Mouse (Mus musculus) limb, embryonic 13.5 days (tissue): ENCODE measurements at regions not wholly inside any gene's neighbourhood (a gene's known extent, or its start where the extent isn't known, plus 50 kb on each side); places are given as distances from the start of the nearest gene placed in this dataset.

Experiments
- ATAC-seq: fragments of 200-750 bp; cut with Nextera tagmentation; 2 replicates; pipeline ENCODE4 v1.8.0; 2017; ENCODE audit warnings: low read depth, moderate number of reproducible peaks, moderate TSS enrichment; ENCODE audit not compliant: low FRiP score
- H3K27ac ChIP-seq: fragments of 300-500 bp; sonication (generic); 2 replicates; pipeline ENCODE4 v1.5.1; 2015; ENCODE audit warnings: inconsistent platforms, mild to moderate bottlenecking, moderate library complexity
- H3K27me3 ChIP-seq: fragments of 300-500 bp; sonication (generic); 2 replicates; pipeline ENCODE4 v1.6.1; 2015; ENCODE audit warnings: mild to moderate bottlenecking, inconsistent platforms
- H3K36me3 ChIP-seq: fragments of 300-500 bp; sonication (generic); 2 replicates; pipeline ENCODE4 v1.6.1; 2015; ENCODE audit warnings: inconsistent platforms, mild to moderate bottlenecking, moderate library complexity
- H3K4me1 ChIP-seq: fragments of 300-500 bp; sonication (generic); 2 replicates; pipeline ENCODE4 v1.6.1; 2015; ENCODE audit warnings: inconsistent platforms
- H3K4me2 ChIP-seq: fragments of 300-500 bp; sonication (generic); replicated peaks from 2 replicates; pipeline ENCODE4 v1.6.1; 2015; ENCODE audit warnings: inconsistent platforms, mild to moderate bottlenecking, moderate library complexity
- H3K4me3 ChIP-seq: fragments of 300-500 bp; sonication (generic); 2 replicates; pipeline ENCODE4 v1.5.1; 2015; ENCODE audit warnings: moderate library complexity, mild to moderate bottlenecking, inconsistent platforms
- H3K9ac ChIP-seq: fragments of 300-500 bp; sonication (generic); 2 replicates; pipeline ENCODE4 v1.6.1; 2015; ENCODE audit warnings: mild to moderate bottlenecking, inconsistent platforms
- H3K9me3 ChIP-seq: fragments of 300-500 bp; sonication (generic); 2 replicates; pipeline ENCODE4 v1.6.1; 2016; ENCODE audit warnings: inconsistent platforms
- WGBS: fragments of 180-500 bp; shearing (Covaris S2); methylation state at CpG from one replicate; pipeline ENCODE4 v1.1.7; 2015; 5-methylcytosine and 5-hydroxymethylcytosine counted together

GRCm38 (mm10) chr8:6813816-6814215, 1708.7 kb upstream of the Slc10a2 start:
- WGBS, result 85% methylated on average over 3 of the region's 3 CpGs
- no peaks in the 10 kb centered on the region for H3K36me3 ChIP-seq
- no peak for ATAC-seq
- H3K4me1 ChIP-seq, result peaks cover 4% of the 10 kb centered on the region; the same call in 1 of the 2 replicates
- no peak overlapping the region for H3K4me3 ChIP-seq
- H3K9ac ChIP-seq, result no peak overlapping the region
- no peak overlapping the region for H3K27ac ChIP-seq
- H3K9me3 ChIP-seq, result no peaks in the 10 kb centered on the region
- H3K27me3 ChIP-seq, result no peaks in the 10 kb centered on the region
- H3K4me2 ChIP-seq, result no peak overlapping the region

DNA sequence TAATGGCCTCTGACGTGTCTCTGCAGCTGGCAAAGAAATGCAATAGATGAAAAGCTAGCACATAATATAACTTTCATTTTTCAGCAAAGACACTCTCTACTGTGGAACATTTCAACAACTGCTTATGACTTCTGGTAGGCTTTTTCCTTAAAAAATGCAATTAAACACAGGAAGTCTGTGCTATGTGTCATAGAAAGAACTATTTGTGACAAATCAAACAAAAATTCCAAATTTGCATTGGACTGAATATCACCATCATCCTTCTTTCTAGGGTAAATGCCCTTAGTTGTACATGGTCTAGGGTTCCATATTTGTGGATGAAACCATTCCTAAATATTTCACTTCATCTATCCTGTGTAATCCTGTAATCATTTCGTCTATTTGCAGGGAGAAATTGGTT, 1702.0 kb upstream of the Slc10a2 start:
- WGBS, result 50% methylated on average over 2 of the region's 2 CpGs
- no peaks in the 10 kb centered on the region for H3K9me3 ChIP-seq
- H3K27me3 ChIP-seq, result no peaks in the 10 kb centered on the region
- H3K36me3 ChIP-seq, result no peaks in the 10 kb centered on the region
- no peak overlapping the region for H3K27ac ChIP-seq
- peaks cover 16% of the 10 kb centered on the region for H3K4me1 ChIP-seq
- no peak for ATAC-seq
- H3K4me2 ChIP-seq, result no peak overlapping the region
- no peak overlapping the region for H3K9ac ChIP-seq
- H3K4me3 ChIP-seq, result no peak overlapping the region

- Histone ChIP-seq H3K9ac (no peak overlapping the region), H3K4me3 (no peak overlapping the region), H3K27me3 (no peaks in the 10 kb centered on the region), H3K4me1 (peaks cover 13% of the 10 kb centered on the region), H3K36me3 (no peaks in the 10 kb centered on the region), H3K4me2 (peak overlapping the region; percentile 30; the same call in 1 of the 2 replicates), H3K9me3 (no peaks in the 10 kb centered on the region), H3K27ac (no peak overlapping the region)
- 22% methylated on average over 1 of the region's 1 CpGs for WGBS
- ATAC-seq, result peak; percentile 84
Measured at GRCm38 (mm10) chr8:6803199-6803598, 1698.0 kb upstream of the Slc10a2 start.

GRCm38 (mm10) chr8:6801076-6801475, 1695.9 kb upstream of the Slc10a2 start:
- Histone ChIP-seq H3K4me1 (peaks cover 13% of the 10 kb centered on the region), H3K9me3 (no peaks in the 10 kb centered on the region), H3K27ac (no peak overlapping the region), H3K27me3 (no peaks in the 10 kb centered on the region), H3K4me3 (no peak overlapping the region), H3K4me2 (no peak overlapping the region), H3K9ac (no peak overlapping the region), H3K36me3 (no peaks in the 10 kb centered on the region)
- no peak for ATAC-seq

GRCm38 (mm10) chr8:6789096-6789495, 1683.9 kb upstream of the Slc10a2 start:
- no peaks in the 10 kb centered on the region for H3K36me3 ChIP-seq
- H3K9ac ChIP-seq, result no peak overlapping the region
- H3K27me3 ChIP-seq, result no peaks in the 10 kb centered on the region
- H3K4me2 ChIP-seq, result no peak overlapping the region
- WGBS, result 38% methylated on average over 1 of the region's 1 CpGs
- ATAC-seq, result no peak
- H3K4me1 ChIP-seq, result no peaks in the 10 kb centered on the region
- H3K9me3 ChIP-seq, result no peaks in the 10 kb centered on the region
- no peak overlapping the region for H3K4me3 ChIP-seq
- H3K27ac ChIP-seq, result no peak overlapping the region

DNA sequence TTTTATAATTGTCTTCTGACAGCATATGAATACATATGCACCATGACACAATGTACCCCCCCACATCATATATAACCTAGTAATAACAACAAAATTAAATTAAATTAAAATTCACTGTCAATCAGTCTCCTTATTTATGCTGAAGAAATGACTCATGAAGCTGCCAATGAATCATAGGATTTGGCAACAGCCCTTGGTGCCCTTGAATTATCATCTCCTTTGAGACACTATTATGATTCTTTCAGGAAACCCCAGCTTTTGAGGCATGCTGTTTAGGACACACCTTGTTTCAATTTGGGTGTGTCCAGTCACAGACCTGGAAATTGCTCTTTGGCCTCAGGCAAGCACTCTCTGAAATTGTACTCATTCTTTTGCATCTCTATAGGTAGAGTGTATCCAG, 1675.8 kb upstream of the Slc10a2 start:
- H3K4me1 ChIP-seq, result no peaks in the 10 kb centered on the region
- no peak overlapping the region for H3K4me3 ChIP-seq
- ATAC-seq, result no peak
- no peaks in the 10 kb centered on the region for H3K36me3 ChIP-seq
- no peaks in the 10 kb centered on the region for H3K9me3 ChIP-seq
- no peaks in the 10 kb centered on the region for H3K27me3 ChIP-seq
- no peak overlapping the region for H3K4me2 ChIP-seq
- no peak overlapping the region for H3K27ac ChIP-seq
- no peak overlapping the region for H3K9ac ChIP-seq

GRCm38 (mm10) chr8:6775103-6775502, 1670.0 kb upstream of the Slc10a2 start:
- ATAC-seq, result no peak
- no peaks in the 10 kb centered on the region for H3K9me3 ChIP-seq
- WGBS, result 63% methylated on average over 3 of the region's 3 CpGs

DNA sequence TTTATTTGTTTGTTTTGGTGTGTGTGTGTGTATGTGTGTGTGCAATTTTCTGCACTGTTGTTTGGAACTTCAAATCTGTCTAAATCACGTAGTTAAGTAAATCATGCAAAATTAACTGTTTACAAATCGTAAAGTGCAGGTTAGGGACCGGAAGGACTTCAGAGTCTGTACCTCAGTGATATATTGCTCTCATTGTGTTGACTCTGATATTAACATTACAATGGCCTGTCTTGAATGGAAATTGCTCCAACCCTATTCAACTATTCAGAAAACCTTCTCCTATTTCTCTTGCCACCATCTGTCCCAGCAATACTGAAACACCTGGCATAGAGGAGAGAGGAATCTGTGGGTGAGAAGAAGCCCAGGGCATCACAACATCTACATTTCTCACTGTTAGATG, 1624.4 kb upstream of the Slc10a2 start:
- Histone ChIP-seq H3K4me3 (no peak overlapping the region), H3K27ac (no peak overlapping the region), H3K4me2 (no peak overlapping the region), H3K4me1 (no peaks in the 10 kb centered on the region), H3K9me3 (no peaks in the 10 kb centered on the region), H3K9ac (no peak overlapping the region), H3K36me3 (no peaks in the 10 kb centered on the region), H3K27me3 (no peaks in the 10 kb centered on the region)
- ATAC-seq, result no peak
- 82% methylated on average over 3 of the region's 3 CpGs for WGBS

More at GRCm38 (mm10) chr8:6775103-6775502, 1670.0 kb upstream of the Slc10a2 start:
- H3K36me3 ChIP-seq, result no peaks in the 10 kb centered on the region
- no peak overlapping the region for H3K27ac ChIP-seq
- no peaks in the 10 kb centered on the region for H3K4me1 ChIP-seq
- H3K9ac ChIP-seq, result no peak overlapping the region
- no peak overlapping the region for H3K4me2 ChIP-seq
- no peaks in the 10 kb centered on the region for H3K27me3 ChIP-seq
- no peak overlapping the region for H3K4me3 ChIP-seq

GRCm38 (mm10) chr8:6708886-6709449, 1603.8 kb upstream of the Slc10a2 start:
- no peak for ATAC-seq
- Histone ChIP-seq H3K4me2 (no peak overlapping the region), H3K4me3 (no peak overlapping the region), H3K27ac (no peak overlapping the region), H3K36me3 (no peaks in the 10 kb centered on the region), H3K4me1 (no peaks in the 10 kb centered on the region), H3K9ac (no peak overlapping the region), H3K9me3 (no peaks in the 10 kb centered on the region), H3K27me3 (no peaks in the 10 kb centered on the region)
- WGBS, result 49% methylated on average over 3 of the region's 3 CpGs

GRCm38 (mm10) chr8:6688595-6688994, 1583.4 kb upstream of the Slc10a2 start:
- Histone ChIP-seq H3K27ac (no peak overlapping the region), H3K9me3 (no peaks in the 10 kb centered on the region), H3K27me3 (no peaks in the 10 kb centered on the region), H3K4me1 (no peaks in the 10 kb centered on the region), H3K4me2 (no peak overlapping the region), H3K9ac (no peak overlapping the region), H3K4me3 (no peak overlapping the region), H3K36me3 (no peaks in the 10 kb centered on the region)
- 84% methylated on average over 4 of the region's 4 CpGs for WGBS
- no peak for ATAC-seq

- Histone ChIP-seq H3K4me2 (no peak overlapping the region), H3K36me3 (no peaks in the 10 kb centered on the region), H3K9ac (no peak overlapping the region), H3K4me1 (no peaks in the 10 kb centered on the region), H3K27me3 (no peaks in the 10 kb centered on the region), H3K27ac (no peak overlapping the region), H3K4me3 (no peak overlapping the region), H3K9me3 (no peaks in the 10 kb centered on the region)
- WGBS, result 69% methylated on average over 1 of the region's 1 CpGs
- ATAC-seq, result no peak
Measured at GRCm38 (mm10) chr8:6658860-6659259, 1553.7 kb upstream of the Slc10a2 start.

- Histone ChIP-seq H3K4me2 (no peak overlapping the region), H3K27me3 (no peaks in the 10 kb centered on the region), H3K9ac (no peak overlapping the region), H3K4me3 (no peak overlapping the region), H3K27ac (no peak overlapping the region), H3K4me1 (no peaks in the 10 kb centered on the region), H3K36me3 (no peaks in the 10 kb centered on the region), H3K9me3 (no peaks in the 10 kb centered on the region)
- WGBS, result 61% methylated on average over 3 of the region's 3 CpGs
- ATAC-seq, result no peak
Measured at GRCm38 (mm10) chr8:6657451-6657990, 1552.4 kb upstream of the Slc10a2 start.

- H3K27me3 ChIP-seq, result no peaks in the 10 kb centered on the region
- H3K4me3 ChIP-seq, result no peak overlapping the region
- no peak for ATAC-seq
- H3K9me3 ChIP-seq, result no peaks in the 10 kb centered on the region
- no peaks in the 10 kb centered on the region for H3K4me1 ChIP-seq
- no peak overlapping the region for H3K27ac ChIP-seq
- no peak overlapping the region for H3K4me2 ChIP-seq
- no peaks in the 10 kb centered on the region for H3K36me3 ChIP-seq
- no peak overlapping the region for H3K9ac ChIP-seq
Measured at GRCm38 (mm10) chr8:6652180-6652579, 1547.0 kb upstream of the Slc10a2 start.
